ENCODE assay signal across 16 mouse cellular contexts in genomic region chr1:127514888-127515287, GRCm38 (mm10).
"Had no signal": no experiment of that assay in that cellular context is flagged by ENCODE, and none has a peak within 500 bp of the region (broad histone marks: within the 10 kb centered on the region; RNA-seq: fewer than 3 reads in every experiment).

No protein-coding gene starts in this region.

- H3K36me3 ChIP-seq: intestine, embryonic 15.5 days; kidney, embryonic 15.5 days; limb, embryonic 10.5 days; limb, embryonic 13.5 days; liver, embryonic 13.5 days; stomach, embryonic 15.5 days had no signal

- H3K27ac ChIP-seq: intestine, embryonic 15.5 days; kidney, embryonic 15.5 days; limb, embryonic 10.5 days; limb, embryonic 13.5 days; liver, embryonic 13.5 days; macrophage; stomach, embryonic 15.5 days had no signal

- DNase-seq: kidney, adult 11 months; kidney, adult 8-10 months; kidney, postnatal 10 days; kidney, postnatal 36 days; layer of hippocampus, postnatal 36 days; liver, embryonic 13.5 days; lung, embryonic 14.5 days; midbrain, embryonic 14.5 days; thymus, postnatal 25 days had no signal

- H3K9ac ChIP-seq: intestine, embryonic 15.5 days; kidney, embryonic 15.5 days; limb, embryonic 13.5 days; liver, embryonic 13.5 days; lung, embryonic 14.5 days; stomach, embryonic 15.5 days had no signal

- ATAC-seq: intestine, embryonic 15.5 days; lung, postnatal 0 days had no signal

- H3K4me3 ChIP-seq: intestine, embryonic 15.5 days; kidney, embryonic 15.5 days; limb, embryonic 10.5 days; limb, embryonic 13.5 days; liver, embryonic 13.5 days; stomach, embryonic 15.5 days had no signal

- H3K9me3 ChIP-seq: intestine, embryonic 15.5 days; kidney, embryonic 15.5 days; limb, embryonic 10.5 days; limb, embryonic 13.5 days; stomach, embryonic 15.5 days had no signal

- H3K4me1 ChIP-seq: intestine, embryonic 15.5 days; kidney, embryonic 15.5 days; limb, embryonic 10.5 days; limb, embryonic 13.5 days; liver, embryonic 13.5 days; stomach, embryonic 15.5 days had no signal

- H3K27me3 ChIP-seq: intestine, embryonic 15.5 days; kidney, embryonic 15.5 days; limb, embryonic 13.5 days; liver, embryonic 13.5 days; stomach, embryonic 15.5 days had no signal

- H3K4me2 ChIP-seq: intestine, embryonic 15.5 days; kidney, embryonic 15.5 days; limb, embryonic 13.5 days; liver, embryonic 13.5 days; lung, embryonic 14.5 days; stomach, embryonic 15.5 days had no signal
